Mouse (Mus musculus) ES-E14 (cell line): Measurements from ENCODE around the gene Psg19. TPM values are rescaled to one million over a fixed set of nuclear protein-coding genes. Genes with fewer than 3 reads are reported as not detected.
"Not testable (repeated sequence)": the region's sequence is repeated elsewhere in the genome, so short reads cannot be mapped to it uniquely, and the experiment has no call there.

ENCODE experiments used
- DNase-seq: peaks from one replicate; pipeline ENCODE4 v3.0.0-alpha.2; 2013; ENCODE audit warnings: low read depth, low spot score
- H3K27ac ChIP-seq: 2 replicates; pipeline ENCODE4 v1.5.1; 2012; ENCODE audit warnings: low read depth, mild to moderate bottlenecking, low read length, moderate library complexity, mixed read lengths; ENCODE audit not compliant: poor library complexity, insufficient read depth, severe bottlenecking
- H3K36me3 ChIP-seq: 2 replicates; pipeline ENCODE4 v1.6.1; 2012; ENCODE audit warnings: mild to moderate bottlenecking, low read length, moderate library complexity, mixed read lengths; ENCODE audit not compliant: control insufficient read depth, poor library complexity, insufficient read depth, severe bottlenecking
- H3K4me1 ChIP-seq, 2 experiments: fragments of 150-350 bp in 1 of 2; sonication (generic) in 1 of 2; 2 replicates each; pipeline ENCODE4 v1.6.1; 2012; ENCODE audit warnings: low read length in 2 of 2, mild to moderate bottlenecking in 1 of 2, mixed read lengths in 1 of 2; ENCODE audit not compliant: control insufficient read depth in 2 of 2, insufficient read depth in 2 of 2, poor library complexity in 1 of 2
- H3K4me3 ChIP-seq, 2 experiments: fragments of 150-350 bp in 1 of 2; sonication (generic) in 1 of 2; 2 replicates each; pipeline ENCODE4 v1.5.1; 2012; ENCODE audit warnings: low read length in 2 of 2, low read depth in 1 of 2, mild to moderate bottlenecking in 1 of 2, mixed read lengths in 1 of 2; ENCODE audit not compliant: insufficient read depth in 1 of 2, poor library complexity in 1 of 2, severe bottlenecking in 1 of 2
- H3K9ac ChIP-seq: 2 replicates; pipeline ENCODE4 v1.6.1; 2012; ENCODE audit warnings: low read depth, mild to moderate bottlenecking, low read length, mixed read lengths; ENCODE audit not compliant: poor library complexity, insufficient read depth, severe bottlenecking
- H3K9me3 ChIP-seq: fragments of 150-350 bp; sonication (generic); 2 replicates; pipeline ENCODE4 v1.6.1; 2012; ENCODE audit warnings: low read depth, mild to moderate bottlenecking, low read length; ENCODE audit not compliant: control insufficient read depth, insufficient read depth
- CHD2 ChIP-seq: IDR thresholded peaks from 2 replicates; pipeline ENCODE4 v1.6.1; 2014; ENCODE audit warnings: mild to moderate bottlenecking, low read depth, low read length, inconsistent platforms
- HCFC1 ChIP-seq: IDR thresholded peaks from 2 replicates; pipeline ENCODE4 v1.6.1; 2012; ENCODE audit warnings: low read length, inconsistent platforms, borderline replicate concordance; ENCODE audit not compliant: insufficient read depth
- MAFK ChIP-seq: IDR thresholded peaks from 2 replicates; pipeline ENCODE4 v1.6.1; 2014; ENCODE audit warnings: mild to moderate bottlenecking, low read depth, low read length, inconsistent platforms; ENCODE audit not compliant: insufficient read depth
- ZC3H11A ChIP-seq: IDR thresholded peaks from 2 replicates; pipeline ENCODE4 v1.6.1; 2012; ENCODE audit warnings: low read depth, mild to moderate bottlenecking, inconsistent platforms, low read length, borderline replicate concordance
- ZNF384 ChIP-seq: IDR thresholded peaks from 2 replicates; pipeline ENCODE4 v1.6.1; 2012; ENCODE audit warnings: low read depth, low read length, inconsistent platforms
- in situ Hi-C, 2 experiments: fragments of 600-800 bp; cut with MboI; formaldehyde crosslinking; loops; one replicate each; pipeline ENCODE4 v1.15.1; 2025; ENCODE audit warnings: low sequenced_read_pairs in 2 of 2, inconsistent platforms in 1 of 2; ENCODE audit not compliant: unreplicated experiment in 2 of 2
- total RNA-seq: library from RNA; depleted of rRNA; stranded (reverse); fragments of 300-350 nt; gene quantifications from 2 replicates; pipeline ENCODE4 v1.2.3, GENCODE M21; 2012; rRNA removed

The Psg19 gene
- total RNA-seq, 1 experiment: not detected

GRCm38 (mm10) chr7:18748994-18749895 lies 49.1 kb downstream of the Psg19 start:
- no peaks in the 10 kb centered on the region for H3K36me3 ChIP-seq
- H3K9ac ChIP-seq: no peak overlapping the region

GRCm38 (mm10) chr7:18747420-18747819 lies 50.9 kb downstream of the Psg19 start:
- in situ Hi-C loops, H3K4me3 ChIP-seq, H3K9me3 ChIP-seq, H3K36me3 ChIP-seq, H3K27ac ChIP-seq, DNase-seq, H3K9ac ChIP-seq: not testable (repeated sequence)
- H3K4me1 ChIP-seq: peaks cover 2 to 10% of the 10 kb centered on the region in 2 experiments

More at GRCm38 (mm10) chr7:18748994-18749895, 49.1 kb downstream of the Psg19 start:
- TF ChIP-seq ZC3H11A: no peak
- TF ChIP-seq ZNF384: no peak
- no peak for TF ChIP-seq CHD2
- TF ChIP-seq HCFC1: no peak
- TF ChIP-seq MAFK: no peak
- no peaks in the 10 kb centered on the region for H3K9me3 ChIP-seq
- no peak overlapping the region for H3K4me3 ChIP-seq
- no peak for DNase-seq
- no peak overlapping the region; the same call in 1 of the 2 replicates for H3K27ac ChIP-seq
- in situ Hi-C loops: no loop called here
- H3K4me1 ChIP-seq: peaks cover 2 to 10% of the 10 kb centered on the region in 2 experiments

- Histone ChIP-seq H3K4me3 (peak overlapping the region; percentile 63 to 66), H3K27ac (peak overlapping the region; percentile 35; the same call in 1 of the 2 replicates)
These were observed 52.0 kb downstream of the Psg19 start for GRCm38 (mm10) chr7:18746189-18746860.

More at GRCm38 (mm10) chr7:18746189-18746860, 52.0 kb downstream of the Psg19 start:
- Histone ChIP-seq H3K4me1 (peaks cover 2 to 12% of the 10 kb centered on the region in 2 experiments), H3K36me3 (no peaks in the 10 kb centered on the region), H3K9me3 (no peaks in the 10 kb centered on the region), H3K9ac (peak overlapping the region; percentile 46)
- in situ Hi-C loops: no loop called here
- DNase-seq: no peak
- TF ChIP-seq HCFC1 (no peak), MAFK (no peak), ZNF384 (no peak), CHD2 (no peak), ZC3H11A (no peak)

Other genes with a start within 250 kb of the Psg19 start
- gene Psg27, start 231.2 kb downstream of the Psg19 start, total RNA-seq: not detected in 2 replicates
- gene Psg23, start 182.0 kb downstream of the Psg19 start, total RNA-seq: 0.13 and 0.16 TPM in 2 replicates
- gene Psg21, start 141.8 kb downstream of the Psg19 start, total RNA-seq: not detected in 2 replicates
- not detected in 2 replicates for gene Psg20, start 112.3 kb downstream of the Psg19 start, total RNA-seq
- gene Psg22, start 80.4 kb downstream of the Psg19 start, total RNA-seq: not detected in 2 replicates
- not detected in 2 replicates for gene Psg17, start 23.1 kb upstream of the Psg19 start, total RNA-seq
- gene Mill2, start 41.4 kb upstream of the Psg19 start, total RNA-seq: 0.04 and 0.21 TPM in 2 replicates
- gene Pglyrp1, start 72.8 kb upstream of the Psg19 start, total RNA-seq: 0.89 and 1.4 TPM in 2 replicates
- gene Ccdc61, start 111.9 kb upstream of the Psg19 start, total RNA-seq: 11.8 and 19.4 TPM in 2 replicates
- 0.79 and 0.80 TPM in 2 replicates for gene Nova2, start 127.4 kb upstream of the Psg19 start, total RNA-seq
- gene Nanos2, start 188.9 kb upstream of the Psg19 start, total RNA-seq: not detected in 2 replicates
- gene Mypop, start 192.7 kb upstream of the Psg19 start, total RNA-seq: 3.1 and 3.7 TPM in 2 replicates
- 15.9 and 16.3 TPM in 2 replicates for gene Irf2bp1, start 205.5 kb upstream of the Psg19 start, total RNA-seq
- 1.6 and 1.7 TPM in 2 replicates for gene Foxa3, start 225.0 kb upstream of the Psg19 start, total RNA-seq
- gene Sympk, start 225.9 kb upstream of the Psg19 start, total RNA-seq: 91.5 and 105 TPM in 2 replicates